Mouse (Mus musculus) thymus, postnatal 0 days (tissue): ENCODE results near the gene Dsp. TPM values are rescaled to one million over a fixed set of nuclear protein-coding genes. Genes with fewer than 3 reads are reported as not detected.

Experiments
- DNase-seq: peaks from one replicate; pipeline ENCODE4 v3.0.0-alpha.2; 2015; ENCODE audit warnings: low spot score
- polyA plus RNA-seq: library from polyadenylated mRNA; unstranded; fragments of >200 nt; fragmentation: Nextera tagmentation; extraction: Ambion mirVana; gene quantifications from 2 replicates; pipeline ENCODE4 v1.2.1, GENCODE M21; 2015

The Dsp gene
- polyA plus RNA-seq, 1 experiment from 2014 or later, result 19.3 TPM

DNA sequence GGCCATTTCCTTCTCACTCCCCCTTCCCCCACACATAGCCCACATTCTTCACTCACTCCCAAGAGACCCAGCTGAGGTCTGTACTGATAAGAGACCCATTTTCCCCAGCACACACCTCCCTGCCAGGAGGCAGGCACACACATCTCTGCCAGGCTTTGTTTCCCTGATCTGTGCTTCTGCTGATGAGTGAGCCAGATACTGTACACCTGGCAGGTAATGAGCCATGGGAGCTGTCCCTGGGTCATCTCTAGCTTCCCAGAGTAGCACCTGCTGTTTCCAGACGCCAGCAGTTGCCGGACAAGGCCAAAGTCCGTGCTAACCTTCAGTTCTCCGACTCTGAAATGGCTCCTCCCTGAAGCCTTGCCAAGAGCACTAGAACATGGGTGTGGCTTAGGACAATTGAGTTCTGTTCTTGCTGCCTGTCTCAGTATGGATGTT is 19.6 kb downstream of the Dsp start:
- DNase-seq, result no peak

DNA sequence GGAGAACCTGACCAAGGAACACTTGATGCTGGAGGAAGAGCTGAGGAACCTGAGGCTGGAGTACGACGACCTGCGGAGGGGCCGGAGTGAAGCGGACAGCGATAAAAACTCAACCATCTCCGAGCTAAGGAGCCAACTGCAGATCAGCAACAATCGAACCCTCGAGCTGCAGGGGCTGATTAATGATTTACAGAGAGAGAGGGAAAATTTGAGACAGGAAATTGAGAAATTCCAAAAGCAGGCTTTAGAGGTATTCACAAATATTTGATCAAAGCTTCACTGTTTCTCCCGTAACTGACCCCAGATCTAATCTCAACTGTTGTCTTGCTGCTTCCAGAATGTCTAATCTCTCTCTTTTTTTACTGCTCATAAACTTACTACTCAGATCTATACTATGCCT is 42.3 kb downstream of the Dsp start:
- no peak for DNase-seq

GRCm38 (mm10) chr13:38201413-38201812 is 50.3 kb downstream of the Dsp start:
- DNase-seq, result no peak

- no peak for DNase-seq
Measured at GRCm38 (mm10) chr13:38204171-38204570, 53.1 kb downstream of the Dsp start.

DNA sequence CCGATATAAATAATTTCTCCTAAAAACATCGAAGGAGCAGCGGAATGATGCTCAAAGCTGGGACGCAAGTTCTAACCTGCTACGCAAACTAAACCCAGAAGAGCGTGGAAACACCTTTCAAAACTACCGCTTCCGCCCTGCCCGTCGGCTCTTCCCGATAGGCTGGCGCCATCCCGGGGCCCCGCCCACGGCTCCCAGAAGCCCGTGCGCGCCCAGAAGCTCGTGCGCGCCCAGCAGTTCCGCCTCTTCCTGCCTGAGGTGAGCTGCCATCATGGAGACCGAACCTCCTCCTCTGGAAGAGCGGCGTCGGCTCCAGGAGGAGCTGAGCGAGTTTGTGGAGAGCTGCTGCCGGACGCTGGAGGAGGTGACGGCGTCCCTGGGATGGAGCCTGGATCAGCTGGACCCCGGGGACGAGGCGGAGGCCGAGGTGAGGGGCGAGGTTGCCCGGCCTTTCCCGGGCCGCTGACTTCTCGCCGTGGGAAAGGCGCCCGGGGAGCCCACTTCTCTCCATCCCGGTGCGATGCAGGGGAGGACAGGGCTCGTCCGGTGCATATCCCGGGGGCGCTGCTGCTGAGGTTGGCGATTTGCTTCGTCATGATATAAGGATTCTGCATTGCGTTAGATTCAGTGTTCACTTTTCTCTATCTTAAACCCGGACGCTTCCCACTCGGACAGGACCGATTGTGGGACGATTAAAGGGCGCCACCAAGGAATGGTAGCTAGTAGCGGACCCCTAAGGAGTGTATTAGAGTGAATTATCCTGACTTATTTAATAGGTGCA is 53.8 kb downstream of the Dsp start, which contains the start of gene Snrnp48:
Gene Snrnp48 (plus strand): TSS at position 237 of the 781 bp plus-strand sequence.
- peak; percentile 94 for DNase-seq

GRCm38 (mm10) chr13:38211122-38211521 is 60.0 kb downstream of the Dsp start:
- no peak for DNase-seq

- no peak for DNase-seq
Measured at GRCm38 (mm10) chr13:38218686-38219085, 67.6 kb downstream of the Dsp start.

DNA sequence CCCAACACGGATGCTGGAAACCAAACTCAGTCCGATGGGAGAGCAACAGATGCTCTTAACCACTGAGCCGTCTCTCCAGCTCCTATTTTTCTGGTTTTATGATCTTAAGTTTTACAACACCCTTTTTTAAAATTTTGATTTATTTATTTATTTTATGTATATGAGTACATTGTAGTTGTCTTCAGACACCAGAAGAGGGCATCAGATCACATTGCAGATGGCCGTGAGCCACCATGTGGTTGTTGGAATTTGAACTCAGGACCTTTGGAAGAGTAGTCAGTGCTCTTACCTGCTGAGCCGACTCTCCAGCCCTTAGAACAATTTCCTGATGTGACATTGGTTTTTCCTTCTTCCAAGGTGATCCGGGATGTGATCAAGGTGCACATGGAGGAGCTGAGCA is 69.2 kb downstream of the Dsp start:
- no peak for DNase-seq

GRCm38 (mm10) chr13:38230177-38230821 is 79.2 kb downstream of the Dsp start:
- DNase-seq, result no peak

- DNase-seq, result no peak
Measured at GRCm38 (mm10) chr13:38232411-38232810, 81.3 kb downstream of the Dsp start.

DNA sequence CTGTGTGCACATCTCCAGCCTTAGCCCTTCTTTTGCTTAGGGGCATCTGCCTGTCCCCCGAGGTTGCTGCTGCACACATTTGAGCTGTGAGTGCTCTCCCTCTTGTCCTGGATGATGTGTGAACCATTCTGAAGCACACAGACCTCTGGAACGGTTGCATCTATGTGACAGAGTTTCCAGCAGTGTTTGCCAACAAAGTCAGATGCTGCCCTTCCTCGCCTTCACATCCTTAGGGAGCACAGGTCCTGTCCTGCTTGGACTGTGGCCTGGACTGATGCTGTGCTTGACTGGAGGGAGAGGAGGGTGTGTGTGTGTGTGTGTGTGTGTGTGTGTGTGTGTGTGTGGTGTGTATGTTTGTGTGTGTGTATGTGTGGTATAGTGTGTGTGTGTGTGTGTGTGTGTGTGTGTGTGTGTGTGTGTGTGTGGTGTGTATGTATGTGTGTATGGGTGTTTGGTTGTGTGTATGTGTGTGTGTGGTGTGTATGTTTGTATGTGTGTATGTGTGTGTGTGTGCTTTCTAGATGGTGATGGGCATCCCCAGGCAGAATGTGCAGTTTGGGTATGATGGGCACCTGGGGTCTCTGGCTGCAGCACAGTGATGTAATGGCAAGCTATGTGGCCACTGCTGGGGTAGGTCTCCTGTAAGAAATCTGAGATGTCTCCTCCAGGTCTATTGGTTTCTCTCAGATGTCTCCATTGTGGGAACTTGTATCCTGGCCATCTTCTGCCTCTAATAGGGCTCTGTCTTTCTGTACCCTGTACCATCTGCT is 81.9 kb downstream of the Dsp start:
- DNase-seq, result no peak

DNA sequence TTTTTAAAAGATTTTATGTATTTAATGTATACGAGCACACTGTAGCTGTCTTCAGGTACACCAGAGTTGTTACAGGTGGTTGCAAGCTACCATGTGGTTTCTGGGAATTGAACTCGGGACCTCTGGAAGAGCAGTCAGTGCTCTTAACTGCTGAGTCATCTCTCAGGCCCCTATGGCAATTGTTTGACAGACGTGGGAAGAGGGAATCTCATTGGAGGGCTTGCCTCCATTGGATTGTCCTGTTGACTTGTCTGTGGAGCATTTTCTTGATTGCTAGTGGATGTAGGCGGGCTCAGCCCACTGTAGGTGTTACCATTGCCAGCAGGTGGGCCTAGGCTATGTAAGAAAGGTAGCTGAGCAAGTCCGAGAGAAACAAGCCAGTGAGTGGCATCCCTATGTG is 83.6 kb downstream of the Dsp start:
- DNase-seq, result no peak

GRCm38 (mm10) chr13:38235370-38235769 is 84.3 kb downstream of the Dsp start:
- DNase-seq, result peak; percentile 42

GRCm38 (mm10) chr13:38248151-38248550 is 97.1 kb downstream of the Dsp start:
- DNase-seq, result no peak

Other genes starting within 250 kb of the Dsp start
- gene Ssr1, start 157.1 kb upstream of the Dsp start, polyA plus RNA-seq, result 79.5 and 87.2 TPM in 2 replicates
- gene Riok1, start 114.3 kb upstream of the Dsp start, polyA plus RNA-seq, result 57.5 and 70.8 TPM in 2 replicates
- gene Cage1, start 114.2 kb upstream of the Dsp start, polyA plus RNA-seq, result 1.0 and 1.2 TPM in 2 replicates
- gene Snrnp48, start 53.6 kb downstream of the Dsp start, polyA plus RNA-seq, result 43.7 and 48.2 TPM in 2 replicates
- 0.40 and 0.43 TPM in 2 replicates for gene Bmp6, start 193.8 kb downstream of the Dsp start, polyA plus RNA-seq